Mouse (Mus musculus) heart, embryonic 16.5 days (tissue): ENCODE measurements around the gene Mast1. TPM values are rescaled to one million over a fixed set of nuclear protein-coding genes. Genes with fewer than 3 reads are reported as not detected.

Source experiments
- ATAC-seq: fragments of 200-750 bp; cut with Nextera tagmentation; replicated peaks from 2 replicates; pipeline ENCODE4 v1.8.0; 2017; ENCODE audit warnings: moderate number of reproducible peaks; ENCODE audit not compliant: insufficient read depth, low FRiP score; ENCODE audit errors: extremely low read depth
- H3K27ac ChIP-seq: fragments of 300-500 bp; sonication (generic); 2 replicates; pipeline ENCODE4 v1.5.1; 2014; ENCODE audit warnings: mild to moderate bottlenecking, low read length, control low read depth, moderate library complexity
- H3K27me3 ChIP-seq: fragments of 300-500 bp; sonication (generic); 2 replicates; pipeline ENCODE4 v1.6.1; 2014; ENCODE audit warnings: low read length, mixed read lengths; ENCODE audit not compliant: control insufficient read depth, insufficient read depth
- H3K36me3 ChIP-seq: fragments of 300-500 bp; sonication (generic); 2 replicates; pipeline ENCODE4 v1.6.1; 2014; ENCODE audit not compliant: control insufficient read depth, insufficient read depth
- H3K4me1 ChIP-seq: fragments of 300-500 bp; sonication (generic); 2 replicates; pipeline ENCODE4 v1.6.1; 2014; ENCODE audit warnings: low read length, mixed read lengths; ENCODE audit not compliant: control insufficient read depth, insufficient read depth
- H3K4me2 ChIP-seq: fragments of 300-500 bp; sonication (generic); 2 replicates; pipeline ENCODE4 v1.6.1; 2014; ENCODE audit warnings: low read depth, mild to moderate bottlenecking, control low read depth, low read length
- H3K4me3 ChIP-seq: fragments of 300-500 bp; sonication (generic); 2 replicates; pipeline ENCODE4 v1.5.1; 2014; ENCODE audit warnings: mild to moderate bottlenecking, control low read depth, low read length
- H3K9ac ChIP-seq: fragments of 300-500 bp; sonication (generic); 2 replicates; pipeline ENCODE4 v1.6.1; 2014; ENCODE audit warnings: low read length, control low read depth
- H3K9me3 ChIP-seq: fragments of 300-500 bp; sonication (generic); replicated peaks from 2 replicates; pipeline ENCODE4 v1.6.1; 2016; ENCODE audit warnings: low read length; ENCODE audit not compliant: control insufficient read depth
- WGBS: fragments of 180-500 bp; shearing (Covaris S2); extraction: QIAGEN DNeasy Blood & Tissue Kit; methylation state at CpG from one replicate; pipeline ENCODE4 v1.1.7; 2014; 5-methylcytosine and 5-hydroxymethylcytosine counted together
- polyA plus RNA-seq: library from polyadenylated mRNA; unstranded; fragments of >200 nt; fragmentation: Nextera tagmentation; extraction: Ambion mirVana; gene quantifications from 2 replicates; pipeline ENCODE4 v1.2.1, GENCODE M21; 2015

The Mast1 gene
- polyA plus RNA-seq, 1 experiment from 2014 or later = 0.09 TPM

- Histone ChIP-seq H3K4me3 (no peak overlapping the region), H3K4me1 (peaks cover 6% of the 10 kb centered on the region; the same call in 1 of the 2 replicates), H3K36me3 (no peaks in the 10 kb centered on the region), H3K27ac (no peak overlapping the region), H3K27me3 (peaks cover 63% of the 10 kb centered on the region), H3K9ac (no peak overlapping the region), H3K4me2 (peak overlapping the region; percentile 78; the same call in 1 of the 2 replicates), H3K9me3 (peaks cover 4% of the 10 kb centered on the region; the same call in 1 of the 2 replicates)
- no peak for ATAC-seq
- WGBS = 39% methylated on average over 4 of the region's 4 CpGs
Measured at GRCm38 (mm10) chr8:84913960-84914359, 23.2 kb downstream of the Mast1 start.

- Histone ChIP-seq H3K4me1 (peaks cover 9% of the 10 kb centered on the region; the same call in 1 of the 2 replicates), H3K36me3 (no peaks in the 10 kb centered on the region), H3K27ac (no peak overlapping the region), H3K9me3 (peaks cover 4% of the 10 kb centered on the region; the same call in 1 of the 2 replicates), H3K27me3 (peaks cover 60% of the 10 kb centered on the region), H3K4me2 (peak overlapping the region; percentile 78), H3K9ac (peak overlapping the region; percentile 62), H3K4me3 (peak overlapping the region; percentile 57)
- no peak for ATAC-seq
- WGBS = 7% methylated on average over 9 of the region's 9 CpGs
Measured at GRCm38 (mm10) chr8:84913502-84913900, 23.7 kb downstream of the Mast1 start.

- H3K36me3 ChIP-seq = no peaks in the 10 kb centered on the region
- peak overlapping the region; percentile 78 for H3K4me2 ChIP-seq
- H3K4me1 ChIP-seq = peaks cover 9% of the 10 kb centered on the region; the same call in 1 of the 2 replicates
- H3K9me3 ChIP-seq = peaks cover 4% of the 10 kb centered on the region; the same call in 1 of the 2 replicates
- peak overlapping the region; percentile 57 for H3K4me3 ChIP-seq
- ATAC-seq = 0 out of 2 replicates have a peak, but pooled peaks have one; percentile 24
- H3K9ac ChIP-seq = peak overlapping the region; percentile 62
- peaks cover 55% of the 10 kb centered on the region for H3K27me3 ChIP-seq
- under 1% methylated on average over 55 of the region's 55 CpGs for WGBS
- H3K27ac ChIP-seq = no peak overlapping the region
Measured at GRCm38 (mm10) chr8:84912895-84913501, 24.2 kb downstream of the Mast1 start.

- Histone ChIP-seq H3K27ac (no peak overlapping the region), H3K27me3 (peaks cover 49% of the 10 kb centered on the region), H3K4me1 (peaks cover 9% of the 10 kb centered on the region; the same call in 1 of the 2 replicates), H3K36me3 (no peaks in the 10 kb centered on the region), H3K4me3 (peak overlapping the region; percentile 57), H3K4me2 (peak overlapping the region; percentile 78), H3K9me3 (peaks cover 4% of the 10 kb centered on the region; the same call in 1 of the 2 replicates), H3K9ac (peak overlapping the region; percentile 62)
- no peak for ATAC-seq
- 21% methylated on average over 27 of the region's 27 CpGs for WGBS
Measured at GRCm38 (mm10) chr8:84912391-84912790, 24.8 kb downstream of the Mast1 start.

- no peak for ATAC-seq
- no peak overlapping the region for H3K9ac ChIP-seq
- peaks cover 9% of the 10 kb centered on the region; the same call in 1 of the 2 replicates for H3K4me1 ChIP-seq
- no peak overlapping the region for H3K4me2 ChIP-seq
- no peaks in the 10 kb centered on the region for H3K36me3 ChIP-seq
- H3K9me3 ChIP-seq = peaks cover 4% of the 10 kb centered on the region; the same call in 1 of the 2 replicates
- WGBS = 81% methylated on average over 9 of the region's 9 CpGs
- no peak overlapping the region for H3K27ac ChIP-seq
- H3K27me3 ChIP-seq = peaks cover 45% of the 10 kb centered on the region
- no peak overlapping the region for H3K4me3 ChIP-seq
Measured at GRCm38 (mm10) chr8:84911854-84912253, 25.3 kb downstream of the Mast1 start.

GRCm38 (mm10) chr8:84910551-84910950, 26.6 kb downstream of the Mast1 start:
- no peak overlapping the region for H3K4me3 ChIP-seq
- H3K27ac ChIP-seq = no peak overlapping the region
- no peak overlapping the region for H3K9ac ChIP-seq
- H3K27me3 ChIP-seq = peaks cover 39% of the 10 kb centered on the region
- H3K9me3 ChIP-seq = peaks cover 4% of the 10 kb centered on the region; the same call in 1 of the 2 replicates
- H3K4me2 ChIP-seq = no peak overlapping the region
- H3K36me3 ChIP-seq = no peaks in the 10 kb centered on the region
- ATAC-seq = no peak
- 79% methylated on average over 6 of the region's 6 CpGs for WGBS
- peaks cover 9% of the 10 kb centered on the region; the same call in 1 of the 2 replicates for H3K4me1 ChIP-seq

GRCm38 (mm10) chr8:84909949-84910348, 27.2 kb downstream of the Mast1 start:
- Histone ChIP-seq H3K4me2 (no peak overlapping the region), H3K27ac (no peak overlapping the region), H3K9me3 (peaks cover 4% of the 10 kb centered on the region; the same call in 1 of the 2 replicates), H3K27me3 (peaks cover 39% of the 10 kb centered on the region), H3K4me3 (no peak overlapping the region), H3K4me1 (peaks cover 9% of the 10 kb centered on the region; the same call in 1 of the 2 replicates), H3K36me3 (no peaks in the 10 kb centered on the region), H3K9ac (no peak overlapping the region)
- 83% methylated on average over 5 of the region's 5 CpGs for WGBS
- no peak for ATAC-seq

GRCm38 (mm10) chr8:84909162-84909767, 27.9 kb downstream of the Mast1 start:
- ATAC-seq = no peak
- H3K36me3 ChIP-seq = no peaks in the 10 kb centered on the region

More at GRCm38 (mm10) chr8:84909162-84909767, 27.9 kb downstream of the Mast1 start:
- Histone ChIP-seq H3K9me3 (peaks cover 4% of the 10 kb centered on the region; the same call in 1 of the 2 replicates), H3K4me3 (peak overlapping the region; percentile 71), H3K9ac (peak overlapping the region; percentile 81), H3K27me3 (peaks cover 39% of the 10 kb centered on the region), H3K4me1 (peaks cover 9% of the 10 kb centered on the region; the same call in 1 of the 2 replicates), H3K27ac (no peak overlapping the region), H3K4me2 (peak overlapping the region; percentile 97)
- WGBS = 47% methylated on average over 20 of the region's 20 CpGs
